Mouse (Mus musculus): ENCODE data around the gene Dnah8. TPM values are rescaled to one million over a fixed set of nuclear protein-coding genes. Genes with fewer than 3 reads are reported as not detected.
A peak's percentile ranks its signal among the peaks of the same experiment; 100 is the strongest.

Gene Dnah8
- polyA plus RNA-seq, 1 experiment from 2014 or later: 9.8 TPM

GRCm38 (mm10) chr17:30910866-30911731, 286.9 kb downstream of the Dnah8 start:
- ATAC-seq (no peak), DNase-seq (ENCODE audit: low spot score) (no peak)
- Histone ChIP-seq H3K27me3 (replicated peaks; ENCODE audit: insufficient read depth, low read length) (no peaks in the 10 kb centered on the region), H3K4me3 (ENCODE audit: low read depth, low read length) (no peak overlapping the region), H3K27ac (ENCODE audit: low read length) (no peak overlapping the region), H3K36me3 (ENCODE audit: insufficient read depth, low read length) (no peaks in the 10 kb centered on the region), H3K9ac (replicated peaks; ENCODE audit: low read depth) (no peak overlapping the region), H3K4me1 (ENCODE audit: insufficient read depth, low read depth, low read length) (no peaks in the 10 kb centered on the region), H3K9me3 (ENCODE audit: low read length) (no peaks in the 10 kb centered on the region), H3K4me2 (replicated peaks; ENCODE audit: low read depth, low read length) (no peak overlapping the region)
- WGBS: 65% methylated on average over 26 of the region's 27 CpGs
- no peak for TF ChIP-seq EP300 (IDR thresholded peaks at IDR 0.05)
- no peak for TF ChIP-seq CTCF (IDR thresholded peaks at IDR 0.05)

DNA sequence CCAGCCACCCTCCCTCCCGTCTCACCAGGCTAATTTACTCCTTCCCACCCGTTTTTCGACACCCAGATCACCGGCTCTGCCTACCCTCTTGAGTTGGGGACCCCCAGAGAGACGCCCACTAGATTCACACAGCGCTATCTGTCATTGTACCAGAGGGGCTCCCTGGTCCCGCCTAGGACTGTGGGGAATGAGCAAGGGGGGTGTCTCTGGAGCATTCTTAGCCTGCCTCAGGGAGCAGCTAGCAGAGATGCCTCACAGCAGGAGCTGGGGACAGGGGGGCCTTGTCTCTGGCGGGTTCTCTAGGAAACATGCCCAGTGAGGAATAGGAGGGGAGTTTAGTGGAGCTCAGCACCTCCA, 287.6 kb downstream of the Dnah8 start:
- Histone ChIP-seq H3K27me3 (replicated peaks; ENCODE audit: insufficient read depth, low read length) (no peaks in the 10 kb centered on the region), H3K4me3 (ENCODE audit: low read depth, low read length) (no peak overlapping the region), H3K9ac (replicated peaks; ENCODE audit: low read depth) (no peak overlapping the region), H3K9me3 (ENCODE audit: low read length) (no peaks in the 10 kb centered on the region), H3K4me2 (replicated peaks; ENCODE audit: low read depth, low read length) (no peak overlapping the region), H3K4me1 (ENCODE audit: insufficient read depth, low read depth, low read length) (no peaks in the 10 kb centered on the region), H3K36me3 (ENCODE audit: insufficient read depth, low read length) (no peaks in the 10 kb centered on the region), H3K27ac (ENCODE audit: low read length) (no peak overlapping the region)
- DNase-seq (ENCODE audit: low spot score) (no peak), ATAC-seq (no peak)
- TF ChIP-seq CTCF (IDR thresholded peaks at IDR 0.05): no peak
- no peak for TF ChIP-seq EP300 (IDR thresholded peaks at IDR 0.05)
- 49% methylated on average over 8 of the region's 8 CpGs for WGBS

DNA sequence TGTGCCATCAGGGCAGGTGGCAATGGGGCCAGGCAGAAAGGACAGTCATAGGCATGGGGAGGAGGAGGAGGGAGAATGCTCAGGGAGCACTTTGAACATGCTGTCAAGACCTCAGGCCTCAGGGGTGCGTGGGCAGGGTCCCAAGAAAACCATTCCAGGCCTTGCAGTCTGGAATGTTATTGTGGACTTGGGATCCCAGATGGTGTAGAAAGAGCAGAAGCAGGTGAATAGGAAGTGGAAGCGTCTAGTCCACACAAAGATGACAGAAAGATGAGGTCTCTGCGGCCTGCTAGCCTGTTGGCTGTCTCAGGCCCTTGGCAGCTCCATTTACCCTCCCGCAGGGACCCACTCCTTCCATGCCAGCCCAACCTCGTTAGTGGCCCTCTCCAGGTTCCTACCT, 288.4 kb downstream of the Dnah8 start:
- Histone ChIP-seq H3K27me3 (replicated peaks; ENCODE audit: insufficient read depth, low read length) (no peaks in the 10 kb centered on the region), H3K36me3 (ENCODE audit: insufficient read depth, low read length) (no peaks in the 10 kb centered on the region), H3K9ac (replicated peaks; ENCODE audit: low read depth) (no peak overlapping the region), H3K4me2 (replicated peaks; ENCODE audit: low read depth, low read length) (no peak overlapping the region), H3K27ac (ENCODE audit: low read length) (no peak overlapping the region), H3K9me3 (ENCODE audit: low read length) (no peaks in the 10 kb centered on the region), H3K4me3 (ENCODE audit: low read depth, low read length) (no peak overlapping the region), H3K4me1 (ENCODE audit: insufficient read depth, low read depth, low read length) (no peaks in the 10 kb centered on the region)
- WGBS: 63% methylated on average over 5 of the region's 5 CpGs
- no peak for TF ChIP-seq EP300 (IDR thresholded peaks at IDR 0.05)
- no peak for TF ChIP-seq CTCF (IDR thresholded peaks at IDR 0.05)
- DNase-seq (ENCODE audit: low spot score) (no peak), ATAC-seq (no peak)

DNA sequence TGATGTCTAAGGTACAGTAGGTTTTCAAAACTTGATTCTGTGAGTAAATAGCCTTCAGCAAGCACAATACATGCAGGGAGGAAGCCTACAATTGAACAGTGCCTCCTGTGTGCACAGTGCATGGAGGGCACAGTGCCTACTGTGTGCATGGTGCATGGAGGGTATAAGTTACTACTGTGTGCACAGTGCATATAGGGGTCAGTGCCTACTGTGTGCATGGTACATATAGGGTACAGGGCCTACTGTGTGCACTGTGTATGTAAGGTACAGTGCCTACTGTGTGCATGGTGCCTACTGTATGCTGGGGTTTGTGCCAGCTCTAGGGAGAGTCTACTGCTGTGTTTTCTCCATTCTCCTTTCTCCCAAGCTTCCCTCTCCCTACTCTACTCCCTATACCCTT, 290.1 kb downstream of the Dnah8 start:
- no peak for DNase-seq (ENCODE audit: low spot score)
- H3K9me3 ChIP-seq (ENCODE audit: low read length): no peaks in the 10 kb centered on the region
- no peaks in the 10 kb centered on the region for H3K27me3 ChIP-seq (replicated peaks; ENCODE audit: insufficient read depth, low read length)
- no peak for ATAC-seq
- H3K36me3 ChIP-seq (ENCODE audit: insufficient read depth, low read length): no peaks in the 10 kb centered on the region
- no peak overlapping the region for H3K9ac ChIP-seq (replicated peaks; ENCODE audit: low read depth)
- H3K27ac ChIP-seq (ENCODE audit: low read length): no peak overlapping the region
- no peaks in the 10 kb centered on the region for H3K4me1 ChIP-seq (ENCODE audit: insufficient read depth, low read depth, low read length)
- H3K4me3 ChIP-seq (ENCODE audit: low read depth, low read length): no peak overlapping the region
- no peak overlapping the region for H3K4me2 ChIP-seq (replicated peaks; ENCODE audit: low read depth, low read length)
- TF ChIP-seq EP300 (IDR thresholded peaks at IDR 0.05): no peak
- TF ChIP-seq CTCF (IDR thresholded peaks at IDR 0.05): no peak

GRCm38 (mm10) chr17:30923566-30923965, 299.4 kb downstream of the Dnah8 start:
- no peaks in the 10 kb centered on the region for H3K4me1 ChIP-seq (ENCODE audit: insufficient read depth, low read depth, low read length)
- no peaks in the 10 kb centered on the region for H3K36me3 ChIP-seq (ENCODE audit: insufficient read depth, low read length)
- H3K4me2 ChIP-seq (replicated peaks; ENCODE audit: low read depth, low read length): no peak overlapping the region
- H3K27me3 ChIP-seq (replicated peaks; ENCODE audit: insufficient read depth, low read length): no peaks in the 10 kb centered on the region
- no peak for ATAC-seq
- H3K9me3 ChIP-seq (ENCODE audit: low read length): no peaks in the 10 kb centered on the region
- DNase-seq (ENCODE audit: low spot score): peak; percentile 20
- H3K9ac ChIP-seq (replicated peaks; ENCODE audit: low read depth): no peak overlapping the region
- no peak overlapping the region for H3K4me3 ChIP-seq (ENCODE audit: low read depth, low read length)
- TF ChIP-seq CTCF (IDR thresholded peaks at IDR 0.05) (no peak), EP300 (IDR thresholded peaks at IDR 0.05) (no peak)
- WGBS: 37% methylated on average over 4 of the region's 4 CpGs
- no peak overlapping the region for H3K27ac ChIP-seq (ENCODE audit: low read length)

Other genes with a start within 250 kb of the Dnah8 start
- gene Btbd9, start 47.9 kb upstream of the Dnah8 start, polyA plus RNA-seq (2015; fragmentation: Nextera tagmentation; extraction: Ambion mirVana): 40.6 and 41.7 TPM in 2 replicates
- gene Glo1, start 2.5 kb downstream of the Dnah8 start, polyA plus RNA-seq (2015; fragmentation: Nextera tagmentation; extraction: Ambion mirVana): 159 and 161 TPM in 2 replicates